ENCODE assay signal across 16 mouse cellular contexts in the genomic region with DNA sequence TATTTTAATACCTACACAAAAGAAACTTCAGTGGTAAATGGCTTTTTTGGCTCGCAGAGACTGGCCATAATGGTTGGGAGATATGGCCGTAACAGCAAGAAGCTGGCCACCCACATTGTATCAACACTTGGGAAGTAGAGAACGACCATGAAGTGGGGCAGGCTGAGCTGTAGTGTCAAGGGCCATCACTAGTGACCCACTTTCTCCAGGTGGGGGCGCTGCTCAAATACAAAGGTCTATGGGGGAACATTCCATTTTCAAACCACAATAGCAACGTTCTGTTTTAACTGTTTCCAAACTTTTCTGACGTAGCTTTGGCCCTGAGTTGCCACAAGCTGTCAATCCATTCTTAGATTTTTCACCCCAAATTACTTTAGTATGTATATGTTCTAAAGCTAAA. TPM values are rescaled to one million over a fixed set of nuclear protein-coding genes. Genes with fewer than 3 reads are reported as not detected.
DNase-seq lines count a peak whose midpoint lies in the region; TF ChIP-seq lines count a peak whose summit lies in the region.
"Had no signal": no experiment of that assay in that cellular context is flagged by ENCODE, and none has a peak within 500 bp of the region (broad histone marks: within the 10 kb centered on the region; RNA-seq: fewer than 3 reads in every experiment).

No protein-coding gene starts in this region.

- DNase-seq in layer of hippocampus, adult 2 months (ENCODE audit: low spot score in 2 of 2): no peak
- DNase-seq in layer of hippocampus, adult 9-11 months: no peak
- DNase-seq in splenic B cell, adult 2 months (ENCODE audit: low read depth, low spot score): peak; percentile 16
- DNase-seq in right cerebral cortex, postnatal 4 days: no peak
- DNase-seq in heart, adult 8-10 months (ENCODE audit: low spot score): no peak
- DNase-seq: cerebellum, postnatal 25 days; gastrocnemius, adult 2 months; kidney, adult 11 months had no signal

- WGBS in bone marrow, adult 2 months: 64% methylated on average over 6 of the region's 6 CpGs

- peaks cover 7% of the 10 kb centered on the region; the same call in 1 of the 2 replicates for H3K9me3 ChIP-seq in ES-Bruce4 (replicated peaks; ENCODE audit: control insufficient read depth, insufficient read depth, low read length, poor library complexity, severe bottlenecking)
- H3K9me3 ChIP-seq: embryonic facial prominence, embryonic 13.5 days; G1E; hindbrain, embryonic 10.5 days; limb, embryonic 10.5 days; lung, embryonic 15.5 days; neural tube, embryonic 12.5 days had no signal

- no peak overlapping the region for H3K9ac ChIP-seq in ES-Bruce4 (ENCODE audit: low read depth, poor library complexity, severe bottlenecking)
- H3K9ac ChIP-seq: embryonic facial prominence, embryonic 13.5 days; lung, embryonic 15.5 days; neural tube, embryonic 12.5 days had no signal

- H3K36me3 ChIP-seq in ES-Bruce4 (ENCODE audit: control insufficient read depth, insufficient read depth, low read length, poor library complexity, severe bottlenecking): no peaks in the 10 kb centered on the region
- H3K36me3 ChIP-seq in splenic B cell, adult 2 months (ENCODE audit: control insufficient read depth, insufficient read depth, low read length, poor library complexity, severe bottlenecking): no peaks in the 10 kb centered on the region
- H3K36me3 ChIP-seq: embryonic facial prominence, embryonic 13.5 days; G1E; hindbrain, embryonic 10.5 days; limb, embryonic 10.5 days; lung, embryonic 15.5 days; neural tube, embryonic 12.5 days had no signal

- no peak overlapping the region for H3K4me3 ChIP-seq in layer of hippocampus, adult 2 months
- no peak overlapping the region for H3K4me3 ChIP-seq in ES-Bruce4 (ENCODE audit: low read depth, low read length)
- H3K4me3 ChIP-seq in bone marrow, adult 2 months (replicated peaks; ENCODE audit: control insufficient read depth, low read depth, low read length): no peak overlapping the region
- H3K4me3 ChIP-seq: embryonic facial prominence, embryonic 13.5 days; gastrocnemius, adult 2 months; hindbrain, embryonic 10.5 days; limb, embryonic 10.5 days; lung, embryonic 15.5 days; neural tube, embryonic 12.5 days had no signal

- H3K4me1 ChIP-seq in ES-Bruce4 (ENCODE audit: control insufficient read depth, insufficient read depth, low read length): no peaks in the 10 kb centered on the region
- no peaks in the 10 kb centered on the region for H3K4me1 ChIP-seq in bone marrow, adult 2 months (ENCODE audit: control insufficient read depth, insufficient read depth, low read length)
- H3K4me1 ChIP-seq: embryonic facial prominence, embryonic 13.5 days; hindbrain, embryonic 10.5 days; limb, embryonic 10.5 days; lung, embryonic 15.5 days; neural tube, embryonic 12.5 days had no signal

- H3K27ac ChIP-seq in layer of hippocampus, adult 2 months: no peak overlapping the region
- H3K27ac ChIP-seq in ES-Bruce4 (ENCODE audit: insufficient read depth, low read length): 0 out of 2 replicates have a peak overlapping the region, but pooled peaks have one; percentile 64
- no peak overlapping the region for H3K27ac ChIP-seq in bone marrow, adult 2 months (ENCODE audit: control insufficient read depth, insufficient read depth, low read depth, low read length, poor library complexity)
- H3K27ac ChIP-seq: embryonic facial prominence, embryonic 13.5 days; gastrocnemius, adult 2 months; hindbrain, embryonic 10.5 days; limb, embryonic 10.5 days; lung, embryonic 15.5 days; neural tube, embryonic 12.5 days had no signal

- no peak for TF ChIP-seq EP300 in ES-Bruce4 (IDR thresholded peaks at IDR 0.05; ENCODE audit: insufficient read depth, low read depth, low read length)

- no peaks in the 10 kb centered on the region for H3K27me3 ChIP-seq in ES-Bruce4 (ENCODE audit: control insufficient read depth, insufficient read depth, low read length, poor library complexity, severe bottlenecking)
- no peaks in the 10 kb centered on the region for H3K27me3 ChIP-seq in splenic B cell, adult 2 months (ENCODE audit: control insufficient read depth, insufficient read depth, low read length, poor library complexity, severe bottlenecking)
- H3K27me3 ChIP-seq: embryonic facial prominence, embryonic 13.5 days; lung, embryonic 15.5 days; neural tube, embryonic 12.5 days had no signal

- peak; percentile 37 for TF ChIP-seq CTCF in layer of hippocampus, adult 2 months (conservative IDR thresholded peaks at IDR 0.05)
- TF ChIP-seq CTCF in ES-Bruce4 (IDR thresholded peaks at IDR 0.05; ENCODE audit: low read depth, low read length): peak; percentile 39
- peak; percentile 19; the same call in 1 of the 2 replicates for TF ChIP-seq CTCF in bone marrow, adult 2 months (IDR thresholded peaks at IDR 0.05; ENCODE audit: control insufficient read depth, insufficient read depth, low read length)

- no peak for TF ChIP-seq POLR2A in ES-Bruce4 (IDR thresholded peaks at IDR 0.05; ENCODE audit: insufficient read depth, low read length)
- TF ChIP-seq POLR2A in bone marrow, adult 2 months (IDR thresholded peaks at IDR 0.05; ENCODE audit: borderline replicate concordance, control insufficient read depth, low read depth, low read length): no peak

RNA-seq across cellular contexts. Expression of a gene that starts 5.4 kb away (rescaled TPM):
- total RNA-seq in layer of hippocampus, adult 2 months (2021): 10 to 100 TPM; 32.6 to 36.6 TPM
- 38.6 and 43.2 TPM in 2 replicates for polyA plus RNA-seq in ES-Bruce4 (2011; ENCODE audit: insufficient read depth, insufficient read length, low read depth, missing spikeins)
- polyA plus RNA-seq in bone marrow, adult 2 months (2011; ENCODE audit: insufficient read depth, insufficient read length, low replicate concordance, missing spikeins): 5.2 and 8.7 TPM in 2 replicates
- total RNA-seq in heart, adult 8-10 months (2022): 10 to 100 TPM; 10.1 to 13.7 (median 12.7) TPM

RNA-seq across cellular contexts. Expression of a gene that starts 21.8 kb away (rescaled TPM):
- total RNA-seq in layer of hippocampus, adult 2 months (2021): under 1 TPM; 0.33 to 0.56 TPM
- polyA plus RNA-seq in ES-Bruce4 (2011; ENCODE audit: insufficient read depth, insufficient read length, low read depth, missing spikeins): 74.7 and 74.9 TPM in 2 replicates
- polyA plus RNA-seq in bone marrow, adult 2 months (2011; ENCODE audit: insufficient read depth, insufficient read length, low replicate concordance, missing spikeins): 2.9 and 4.3 TPM in 2 replicates
- total RNA-seq in heart, adult 8-10 months (2022): 1 to 10 TPM; 1.6 to 3.5 (median 2.8) TPM
- polyA plus RNA-seq: G1E had no signal
